In the genomic region with DNA sequence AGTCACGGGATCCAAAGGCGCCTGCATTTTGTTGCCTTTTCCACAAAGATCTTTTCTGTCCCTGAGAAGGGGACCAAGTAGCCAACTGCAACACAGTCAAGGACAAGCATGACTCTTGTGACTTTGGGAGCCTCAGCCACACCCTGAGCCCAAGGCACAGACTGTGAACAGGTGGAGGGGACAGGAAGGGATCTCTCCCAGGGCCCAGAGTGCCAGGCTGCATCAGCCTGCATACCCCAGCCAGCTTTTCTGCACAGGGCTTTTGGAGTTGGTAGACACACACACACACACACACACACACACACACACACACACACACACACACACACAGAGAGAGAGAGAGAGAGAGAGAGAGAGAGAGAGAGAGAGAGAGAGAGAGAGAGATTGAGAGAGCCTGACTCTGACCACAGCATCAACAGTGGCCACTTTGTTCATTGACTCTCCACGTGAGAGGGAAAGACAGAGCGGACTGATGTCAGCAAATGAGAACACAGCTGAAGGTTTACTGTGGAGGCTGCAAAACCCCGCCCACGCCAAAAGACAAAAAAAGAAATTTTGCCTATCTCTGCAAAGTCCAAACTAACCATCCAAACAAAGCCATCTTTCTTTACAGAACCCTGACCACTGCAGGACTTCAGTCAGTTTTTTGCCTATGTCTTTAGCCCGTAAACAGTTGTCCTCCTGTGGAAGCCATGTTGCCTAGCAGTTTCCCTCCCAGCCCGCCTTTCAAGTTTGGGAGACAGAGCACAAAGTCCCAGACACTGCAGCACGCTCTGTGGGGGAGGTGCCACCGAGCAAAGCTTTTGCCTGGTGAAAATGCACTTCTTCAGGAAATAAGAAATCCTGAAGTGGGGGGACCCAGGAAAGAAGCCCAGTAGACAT, we compare ENCODE assay signal across 8 mouse cellular contexts. TPM values are rescaled to one million over a fixed set of nuclear protein-coding genes. Genes with fewer than 3 reads are reported as not detected.
DNase-seq lines count a peak whose midpoint lies in the region; ATAC-seq and TF ChIP-seq lines count a peak whose summit lies in the region.

No protein-coding gene starts in this region.

- TF ChIP-seq CTCF in hindbrain, postnatal 0 days (IDR thresholded peaks at IDR 0.05; ENCODE audit: low read depth), result no peak
- no peak for TF ChIP-seq CTCF in testis, adult 2 months (IDR thresholded peaks at IDR 0.05; ENCODE audit: control insufficient read depth, insufficient read depth, insufficient replicate concordance, low read depth, low read length)
- no peak for TF ChIP-seq CTCF in thymus, adult 2 months (IDR thresholded peaks at IDR 0.05; ENCODE audit: borderline replicate concordance, control insufficient read depth, extremely low read depth, insufficient read depth, low read length, poor library complexity)

- peak overlapping the region; percentile 48; the same call in 1 of the 2 replicates for H3K27ac ChIP-seq in hindbrain, postnatal 0 days
- peak overlapping the region; percentile 60 for H3K27ac ChIP-seq in testis, adult 2 months (ENCODE audit: control insufficient read depth, insufficient read depth, low read depth, low read length)
- no peak overlapping the region for H3K27ac ChIP-seq in thymus, adult 2 months (ENCODE audit: control insufficient read depth, insufficient read depth, low read length)

- DNase-seq in heart, postnatal 10 days, result peak; percentile 12 to 35
- no peak for DNase-seq in heart, adult 8-10 months (ENCODE audit: low spot score)
- peak; percentile 57 for DNase-seq in right cerebral cortex, adult 18-20 months
- no peak for DNase-seq in right cerebral cortex, adult 2 months (ENCODE audit: low spot score in 2 of 2)
- peak; percentile 25 for DNase-seq in hindbrain, postnatal 0 days (ENCODE audit: low spot score)
- DNase-seq in thymus, adult 2 months, result no peak

- intact Hi-C loops in heart, postnatal 10 days (cut with DNase I), result no loop called here

- H3K27me3 ChIP-seq in hindbrain, postnatal 0 days (ENCODE audit: insufficient read depth, low read length), result no peaks in the 10 kb centered on the region
- no peaks in the 10 kb centered on the region for H3K27me3 ChIP-seq in testis, adult 2 months (ENCODE audit: control insufficient read depth, insufficient read depth, low read length)
- no peaks in the 10 kb centered on the region for H3K27me3 ChIP-seq in thymus, adult 2 months (ENCODE audit: control insufficient read depth, insufficient read depth, low read length)

- ATAC-seq in hindbrain, postnatal 0 days, result peak; percentile 87; the same call in 1 of the 2 replicates
- no peak for ATAC-seq in megakaryocyte, adult 5-6 weeks (ENCODE audit: poor library complexity, severe bottlenecking)

- H3K4me1 ChIP-seq in hindbrain, postnatal 0 days (ENCODE audit: insufficient read depth, low read length), result no peaks in the 10 kb centered on the region
- no peaks in the 10 kb centered on the region; the same call in 1 of the 2 replicates for H3K4me1 ChIP-seq in testis, adult 2 months (ENCODE audit: control insufficient read depth, insufficient read depth, low read length)
- H3K4me1 ChIP-seq in thymus, adult 2 months (replicated peaks; ENCODE audit: control insufficient read depth, insufficient read depth, low read length), result peaks cover 7% of the 10 kb centered on the region; the same call in 1 of the 2 replicates

- peak; percentile 33; the same call in 1 of the 2 replicates for TF ChIP-seq POLR2A in testis, adult 2 months (IDR thresholded peaks at IDR 0.05; ENCODE audit: control insufficient read depth, low read depth, low read length)
- no peak for TF ChIP-seq POLR2A in thymus, adult 2 months (IDR thresholded peaks at IDR 0.05; ENCODE audit: control insufficient read depth, extremely low read depth, insufficient read depth, low read length, poor library complexity)

- no peaks in the 10 kb centered on the region for H3K9me3 ChIP-seq in hindbrain, postnatal 0 days (ENCODE audit: low read length)

- H3K4me2 ChIP-seq in hindbrain, postnatal 0 days (ENCODE audit: low read depth, low read length), result no peak overlapping the region

- no peaks in the 10 kb centered on the region for H3K36me3 ChIP-seq in hindbrain, postnatal 0 days (ENCODE audit: insufficient read depth, low read length)
- no peaks in the 10 kb centered on the region for H3K36me3 ChIP-seq in testis, adult 2 months (ENCODE audit: control insufficient read depth, insufficient read depth, low read length)
- H3K36me3 ChIP-seq in thymus, adult 2 months (ENCODE audit: control insufficient read depth, insufficient read depth, low read length), result no peaks in the 10 kb centered on the region

- WGBS in hindbrain, postnatal 0 days, result 56% methylated on average over 10 of the region's 10 CpGs
- 80% methylated on average over 10 of the region's 10 CpGs for WGBS in thymus, adult 2 months

- H3K4me3 ChIP-seq in hindbrain, postnatal 0 days (ENCODE audit: low read length), result no peak overlapping the region
- no peak overlapping the region for H3K4me3 ChIP-seq in testis, adult 2 months (ENCODE audit: control insufficient read depth, low read depth, low read length)
- no peak overlapping the region for H3K4me3 ChIP-seq in thymus, adult 2 months (ENCODE audit: control insufficient read depth, insufficient read depth, low read length)

- no peak overlapping the region for H3K9ac ChIP-seq in hindbrain, postnatal 0 days (replicated peaks; ENCODE audit: low read length)

RNA-seq across cellular contexts. Expression of gene Eid1, which starts 11.9 kb away (rescaled TPM):
- total RNA-seq in heart, postnatal 10 days (2021), result 10 to 100 TPM; 73.4 to 85.2 TPM
- 10 to 100 TPM; 46.5 to 54.1 (median 48.9) TPM for total RNA-seq in heart, adult 8-10 months (2022)
- total RNA-seq in hindbrain, postnatal 0 days (2014; rRNA removed), result 262 and 346 TPM in 2 replicates
- polyA plus RNA-seq in hindbrain, postnatal 0 days (2015; fragmentation: Nextera tagmentation; extraction: Ambion mirVana), result 393 and 394 TPM in 2 replicates
- polyA plus RNA-seq in testis, adult 2 months (2012; rRNA removed), result 4.2 and 5.4 TPM in 2 replicates
- 21.7 and 23.4 TPM in 2 replicates for polyA plus RNA-seq in thymus, adult 2 months (2012; rRNA removed)
- total RNA-seq in megakaryocyte, adult 5-6 weeks (2015), result 66.2 and 78.6 TPM in 2 replicates
- total RNA-seq in megakaryocyte, adult 5-6 weeks (2017), result 112 and 121 TPM in 2 replicates

RNA-seq across cellular contexts. Expression of gene Shc4, which starts 39.1 kb away (rescaled TPM):
- total RNA-seq in heart, postnatal 10 days (2021), result under 1 TPM; 0.77 TPM
- total RNA-seq in heart, adult 8-10 months (2022), result under 1 TPM; 0.82 to 0.97 (median 0.91) TPM
- total RNA-seq in hindbrain, postnatal 0 days (2014; rRNA removed), result 9.1 and 11.1 TPM in 2 replicates
- polyA plus RNA-seq in hindbrain, postnatal 0 days (2015; fragmentation: Nextera tagmentation; extraction: Ambion mirVana), result 3.9 and 4.5 TPM in 2 replicates
- polyA plus RNA-seq in testis, adult 2 months (2012; rRNA removed), result 4.8 and 8.5 TPM in 2 replicates
- 0.57 and 0.66 TPM in 2 replicates for polyA plus RNA-seq in thymus, adult 2 months (2012; rRNA removed)
- total RNA-seq in megakaryocyte, adult 5-6 weeks (2015), result 0.13 and 0.46 TPM in 2 replicates
- total RNA-seq in megakaryocyte, adult 5-6 weeks (2017), result 0.07 and 0.16 TPM in 2 replicates

RNA-seq across cellular contexts. Expression of gene Cep152, which starts 59.9 kb away (rescaled TPM):
- total RNA-seq in heart, postnatal 10 days (2021), result 1 to 10 TPM; 2.3 to 2.4 TPM
- 1 to 10 TPM; 1.3 to 1.6 (median 1.5) TPM for total RNA-seq in heart, adult 8-10 months (2022)
- 1.5 and 2.4 TPM in 2 replicates for total RNA-seq in hindbrain, postnatal 0 days (2014; rRNA removed)
- polyA plus RNA-seq in hindbrain, postnatal 0 days (2015; fragmentation: Nextera tagmentation; extraction: Ambion mirVana), result 1.6 and 1.9 TPM in 2 replicates
- polyA plus RNA-seq in testis, adult 2 months (2012; rRNA removed), result 2.1 and 2.3 TPM in 2 replicates
- 4.7 and 4.8 TPM in 2 replicates for polyA plus RNA-seq in thymus, adult 2 months (2012; rRNA removed)
- 3.7 and 3.8 TPM in 2 replicates for total RNA-seq in megakaryocyte, adult 5-6 weeks (2015)
- 14.4 and 14.7 TPM in 2 replicates for total RNA-seq in megakaryocyte, adult 5-6 weeks (2017)

Comparison
In these comparisons a context has a peak if more than half of its experiments do, and no peak if none do; other contexts are left out.
1. DNase-seq: peak in heart, postnatal 10 days (2 of 2), right cerebral cortex, adult 18-20 months (single experiment) and hindbrain, postnatal 0 days (single experiment); none in heart, adult 8-10 months (single experiment), right cerebral cortex, adult 2 months (0 of 2) and thymus, adult 2 months (single experiment).